Mouse (Mus musculus) liver, postnatal 0 days (tissue): Measurements from ENCODE around the gene Pdcd1lg2.

Source experiments
- CTCF ChIP-seq: sonication (generic); IDR thresholded peaks from 2 replicates; pipeline ENCODE4 v1.5.1; 2016; ENCODE audit warnings: antibody characterized with exemption, low read depth
- EP300 ChIP-seq: IDR thresholded peaks from 2 replicates; pipeline ENCODE4 v1.6.1; 2016; ENCODE audit warnings: antibody characterized with exemption, low read depth, mild to moderate bottlenecking

DNA sequence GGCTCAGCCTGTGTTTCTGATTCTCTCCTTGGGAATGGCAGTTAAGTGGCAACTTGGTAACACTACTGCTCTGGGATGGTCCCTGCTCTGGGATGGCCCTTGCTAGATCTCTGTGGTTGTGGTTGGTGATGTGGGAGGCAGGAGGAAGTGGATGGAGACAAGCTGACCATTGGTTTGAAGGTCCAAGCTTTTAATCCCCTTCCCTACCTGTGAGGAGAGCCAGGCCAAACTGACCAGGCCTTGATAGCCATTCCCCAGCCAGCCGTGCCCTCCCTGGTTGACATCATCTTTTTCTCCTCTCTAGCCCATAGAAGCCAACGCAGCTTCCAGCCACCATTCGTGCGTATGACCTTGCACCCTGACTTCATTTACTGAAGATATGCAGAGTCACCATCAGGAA is 8.1 kb upstream of the Pdcd1lg2 start:
- TF ChIP-seq EP300: no peak
- no peak for TF ChIP-seq CTCF
